Mouse (Mus musculus): ENCODE data around the gene Gm8020.
A peak's percentile ranks its signal among the peaks of the same experiment; 100 is the strongest.
"Not testable (repeated sequence)": the region's sequence is repeated elsewhere in the genome, so short reads cannot be mapped to it uniquely, and the experiment has no call there.

The Gm8020 gene

DNA sequence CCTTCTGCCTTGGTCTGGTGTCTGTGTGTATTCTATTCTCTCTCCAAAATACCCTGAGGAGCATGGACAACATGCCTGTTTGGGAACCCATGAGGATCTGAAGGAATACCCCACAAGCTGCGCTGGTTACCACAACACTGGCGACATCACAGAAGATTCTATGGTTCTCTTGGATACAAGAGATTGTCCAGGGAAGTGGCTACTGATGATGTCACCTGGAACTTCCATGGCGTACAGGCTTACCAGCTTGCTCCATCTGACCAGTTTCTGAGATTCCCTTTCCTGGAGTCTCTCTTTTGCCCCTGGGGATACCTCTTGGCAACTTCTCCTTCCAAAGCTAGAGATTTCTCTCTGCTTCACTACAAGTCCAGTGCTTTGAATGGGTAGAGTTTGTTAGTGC, at the start of gene Gm8020:
Gm8020 (minus strand) TSS at position 101 of the 400 bp plus-strand sequence.
- DNase-seq (ENCODE audit: low spot score in 2 of 2) = not testable (repeated sequence)

DNA sequence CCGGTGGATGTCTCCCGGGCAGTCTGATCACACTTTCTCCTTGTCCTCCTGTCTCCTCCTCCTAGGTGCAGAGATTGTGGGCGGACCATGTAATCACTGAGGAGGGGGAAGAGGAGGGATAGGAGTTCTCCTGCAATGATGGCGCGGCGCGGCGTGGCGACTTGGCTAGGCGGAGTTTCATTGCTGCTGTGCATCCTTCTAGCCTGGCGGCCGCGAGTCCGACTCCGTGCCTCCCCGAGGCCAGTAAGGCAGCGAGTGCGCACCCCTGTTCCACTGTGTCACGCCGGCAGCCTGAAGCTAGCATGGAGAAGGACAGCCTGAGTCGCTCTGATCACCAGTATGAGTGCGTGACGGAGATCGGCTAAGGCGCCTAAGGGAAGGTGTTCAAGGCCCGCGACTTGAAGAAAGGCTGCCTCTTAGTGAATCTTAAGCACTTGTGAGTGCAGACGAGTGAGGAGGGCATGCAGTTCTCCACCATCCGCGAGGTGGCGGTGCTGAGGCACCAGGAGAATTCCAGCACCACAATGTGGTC, 41.1 kb upstream of the Gm8020 start:
- DNase-seq (ENCODE audit: low spot score in 2 of 2) = peak; percentile 61 to 63

DNA sequence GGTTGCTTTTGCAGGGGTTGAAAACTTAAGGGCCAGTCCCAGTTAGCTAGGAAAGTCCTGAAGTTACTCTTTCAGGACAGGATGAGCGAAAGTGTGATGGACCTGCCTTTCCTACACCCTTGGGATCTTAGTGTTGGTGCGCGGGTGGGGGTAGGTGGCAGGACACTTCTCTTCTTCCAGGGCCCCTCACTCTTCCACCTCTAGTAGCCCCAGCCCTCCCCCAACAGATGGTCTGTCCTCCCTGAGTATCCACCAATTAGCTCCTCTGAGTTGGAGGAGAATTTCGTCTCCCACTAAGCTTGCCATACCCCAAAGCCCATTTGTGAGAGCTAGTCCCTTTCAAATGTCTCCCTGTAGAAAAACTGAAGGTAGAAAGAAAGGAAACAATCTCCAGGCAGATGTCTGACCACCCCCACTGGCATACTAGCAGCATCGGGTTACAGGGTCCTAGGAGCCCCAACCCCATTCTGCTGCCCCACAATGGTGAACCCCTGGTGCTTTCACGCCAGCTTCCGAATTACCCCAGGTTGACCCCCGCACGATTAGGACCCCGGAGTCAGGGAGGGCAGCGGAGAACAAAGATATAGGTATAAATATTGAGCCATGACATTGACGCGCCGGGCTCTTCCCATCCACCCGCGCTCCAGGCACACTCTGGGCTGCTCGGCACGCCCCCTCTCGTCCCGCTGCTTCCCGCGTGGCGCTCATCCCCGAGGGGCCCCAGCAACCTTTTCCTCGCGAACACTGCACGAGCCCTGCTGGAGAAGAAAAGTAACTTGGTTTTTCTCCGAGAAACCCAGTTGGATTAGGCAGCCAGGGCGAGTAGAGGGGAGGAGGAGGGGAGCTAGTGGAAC, 40.4 kb upstream of the Gm8020 start:
- DNase-seq (ENCODE audit: low spot score in 2 of 2) = not testable (repeated sequence)

DNA sequence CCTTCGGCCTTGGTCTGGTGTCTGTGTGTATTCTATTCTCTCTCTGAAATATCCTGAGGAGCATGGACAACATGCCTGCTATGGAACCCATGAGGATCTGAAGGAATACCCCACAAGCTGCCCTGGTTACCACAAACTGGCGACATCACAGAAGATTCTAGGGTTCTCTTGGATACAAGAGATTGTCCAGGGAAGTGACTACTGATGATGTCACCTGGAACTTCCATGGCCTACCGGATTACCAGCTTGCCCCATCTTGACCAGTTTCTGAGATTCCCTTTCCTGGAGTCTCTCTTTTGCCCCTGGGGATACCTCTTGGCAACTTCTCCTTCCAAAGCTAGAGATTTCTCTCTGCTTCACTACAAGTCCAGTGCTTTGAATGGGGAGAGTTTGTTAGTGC, 22.0 kb upstream of the Gm8020 start, which contains the start of gene Gm8024:
Gm8024 (minus strand) TSS at position 101 of the 400 bp plus-strand sequence.
- DNase-seq (ENCODE audit: low spot score in 2 of 2) = not testable (repeated sequence)

DNA sequence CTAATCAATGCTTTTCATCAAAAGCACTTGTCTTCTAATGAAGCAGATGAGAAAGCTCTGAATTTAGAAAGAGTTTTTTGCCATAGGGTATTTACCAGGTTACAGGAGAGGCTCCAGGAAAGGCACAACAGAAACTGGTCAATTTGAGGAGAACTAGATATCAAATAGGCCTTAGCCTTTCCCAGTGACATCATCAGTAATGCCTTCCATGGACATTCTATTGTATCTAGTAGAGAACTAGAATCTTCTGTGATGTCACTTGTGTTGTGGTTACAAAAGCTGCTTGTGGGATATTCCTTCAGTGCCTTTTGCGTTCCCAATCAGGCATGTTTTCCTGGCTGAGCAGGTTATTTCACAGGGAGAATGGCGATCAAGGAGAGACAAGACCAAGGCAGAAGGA, 38.6 kb downstream of the Gm8020 start, which contains the start of gene Gm8011:
Gm8011 (plus strand) TSS at position 301 of the 400 bp plus-strand sequence.
- not testable (repeated sequence) for DNase-seq (ENCODE audit: low spot score in 2 of 2)
